Mouse (Mus musculus): Measurements from ENCODE around the gene Bcl2l10. TPM values are rescaled to one million over a fixed set of nuclear protein-coding genes. Genes with fewer than 3 reads are reported as not detected.

Gene Bcl2l10
- total and polyA plus RNA-seq, 2 experiments from 2014 or later, result not detected

GRCm38 (mm10) chr9:75306126-75306898, 41.2 kb upstream of the Bcl2l10 start, which contains the start of gene Gnb5:
TSS of gene Gnb5 (plus strand) at chr9:75306288.
- no peaks in the 10 kb centered on the region for H3K9me3 ChIP-seq (replicated peaks; ENCODE audit: control insufficient read depth, low read length)
- WGBS, result 82% methylated on average over 11 of the region's 11 CpGs
- TF ChIP-seq EP300 (IDR thresholded peaks at IDR 0.05; ENCODE audit: low read depth), result no peak
- TF ChIP-seq CTCF (IDR thresholded peaks at IDR 0.05; ENCODE audit: low read depth), result no peak
- DNase-seq (ENCODE audit: low spot score) (no peak), ATAC-seq (ENCODE audit: insufficient read depth, low read depth) (no peak)
- H3K4me1 ChIP-seq (ENCODE audit: control insufficient read depth, insufficient read depth), result no peaks in the 10 kb centered on the region
- no peaks in the 10 kb centered on the region for H3K27me3 ChIP-seq (ENCODE audit: control insufficient read depth, insufficient read depth, low read length)
- H3K9ac ChIP-seq (replicated peaks; ENCODE audit: low read depth, low read length), result no peak within 1 kb of the TSS
- H3K27ac ChIP-seq (ENCODE audit: low read depth), result no peak within 1 kb of the TSS
- no peak within 1 kb of the TSS for H3K4me2 ChIP-seq (ENCODE audit: low read depth, low read length)
- no peaks in the 10 kb centered on the region for H3K36me3 ChIP-seq (replicated peaks; ENCODE audit: control insufficient read depth, insufficient read depth, low read length)
- H3K4me3 ChIP-seq (ENCODE audit: low read depth, low read length), result no peak within 1 kb of the TSS

- ATAC-seq (ENCODE audit: insufficient read depth, low read depth) (no peak), DNase-seq (ENCODE audit: low spot score) (no peak)
- H3K27me3 ChIP-seq (ENCODE audit: control insufficient read depth, insufficient read depth, low read length), result no peaks in the 10 kb centered on the region
- H3K4me2 ChIP-seq (ENCODE audit: low read depth, low read length), result no peak overlapping the region
- no peaks in the 10 kb centered on the region for H3K9me3 ChIP-seq (replicated peaks; ENCODE audit: control insufficient read depth, low read length)
- H3K9ac ChIP-seq (replicated peaks; ENCODE audit: low read depth, low read length), result no peak overlapping the region
- H3K4me3 ChIP-seq (ENCODE audit: low read depth, low read length), result no peak overlapping the region
- TF ChIP-seq CTCF (IDR thresholded peaks at IDR 0.05; ENCODE audit: low read depth) (no peak), EP300 (IDR thresholded peaks at IDR 0.05; ENCODE audit: low read depth) (no peak)
- WGBS, result 79% methylated on average over 5 of the region's 5 CpGs
- no peaks in the 10 kb centered on the region for H3K4me1 ChIP-seq (ENCODE audit: control insufficient read depth, insufficient read depth)
- no peak overlapping the region for H3K27ac ChIP-seq (ENCODE audit: low read depth)
- no peaks in the 10 kb centered on the region for H3K36me3 ChIP-seq (replicated peaks; ENCODE audit: control insufficient read depth, insufficient read depth, low read length)
These were observed 40.5 kb upstream of the Bcl2l10 start for GRCm38 (mm10) chr9:75307015-75307414.

GRCm38 (mm10) chr9:75308621-75309020, 38.9 kb upstream of the Bcl2l10 start:
- 59% methylated on average over 5 of the region's 5 CpGs for WGBS

DNA sequence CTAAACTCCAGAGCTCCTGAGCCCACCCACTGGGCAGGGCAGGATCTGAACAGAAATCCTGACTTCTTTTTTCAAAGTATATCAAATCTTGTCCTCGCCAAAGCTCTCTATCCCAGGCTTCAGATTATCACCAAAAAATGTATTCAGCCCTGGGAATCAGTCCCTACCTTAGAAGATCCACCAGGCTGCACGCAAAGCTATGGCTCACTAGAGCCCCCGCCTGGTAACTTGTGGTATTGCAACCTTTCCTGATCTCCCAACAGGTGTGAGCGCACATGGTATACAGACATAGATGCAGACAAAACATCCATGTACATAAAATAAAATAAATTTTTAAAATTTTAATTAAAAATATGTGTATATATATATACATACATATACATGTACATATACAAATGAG, 35.5 kb upstream of the Bcl2l10 start:
- WGBS, result 13% methylated on average over 4 of the region's 4 CpGs
- H3K27me3 ChIP-seq (ENCODE audit: control insufficient read depth, insufficient read depth, low read length), result no peaks in the 10 kb centered on the region
- H3K4me2 ChIP-seq (ENCODE audit: low read depth, low read length), result no peak overlapping the region
- no peaks in the 10 kb centered on the region for H3K36me3 ChIP-seq (replicated peaks; ENCODE audit: control insufficient read depth, insufficient read depth, low read length)
- H3K4me1 ChIP-seq (ENCODE audit: control insufficient read depth, insufficient read depth), result no peaks in the 10 kb centered on the region
- H3K9ac ChIP-seq (replicated peaks; ENCODE audit: low read depth, low read length), result no peak overlapping the region
- ATAC-seq (ENCODE audit: insufficient read depth, low read depth) (no peak), DNase-seq (ENCODE audit: low spot score) (peak; percentile 32)
- TF ChIP-seq CTCF (IDR thresholded peaks at IDR 0.05; ENCODE audit: low read depth), result peak; percentile 81
- no peak for TF ChIP-seq EP300 (IDR thresholded peaks at IDR 0.05; ENCODE audit: low read depth)
- no peak overlapping the region for H3K4me3 ChIP-seq (ENCODE audit: low read depth, low read length)
- H3K9me3 ChIP-seq (replicated peaks; ENCODE audit: control insufficient read depth, low read length), result no peaks in the 10 kb centered on the region
- H3K27ac ChIP-seq (ENCODE audit: low read depth), result no peak overlapping the region

More at GRCm38 (mm10) chr9:75308621-75309020, 38.9 kb upstream of the Bcl2l10 start:
- no peaks in the 10 kb centered on the region for H3K27me3 ChIP-seq (ENCODE audit: control insufficient read depth, insufficient read depth, low read length)
- H3K27ac ChIP-seq (ENCODE audit: low read depth), result no peak overlapping the region
- no peaks in the 10 kb centered on the region for H3K9me3 ChIP-seq (replicated peaks; ENCODE audit: control insufficient read depth, low read length)
- no peak for ATAC-seq (ENCODE audit: insufficient read depth, low read depth)
- H3K4me1 ChIP-seq (ENCODE audit: control insufficient read depth, insufficient read depth), result no peaks in the 10 kb centered on the region
- DNase-seq (ENCODE audit: low spot score), result no peak
- TF ChIP-seq CTCF (IDR thresholded peaks at IDR 0.05; ENCODE audit: low read depth) (no peak), EP300 (IDR thresholded peaks at IDR 0.05; ENCODE audit: low read depth) (no peak)
- no peak overlapping the region for H3K4me3 ChIP-seq (ENCODE audit: low read depth, low read length)
- H3K9ac ChIP-seq (replicated peaks; ENCODE audit: low read depth, low read length), result no peak overlapping the region
- no peak overlapping the region for H3K4me2 ChIP-seq (ENCODE audit: low read depth, low read length)
- H3K36me3 ChIP-seq (replicated peaks; ENCODE audit: control insufficient read depth, insufficient read depth, low read length), result no peaks in the 10 kb centered on the region

DNA sequence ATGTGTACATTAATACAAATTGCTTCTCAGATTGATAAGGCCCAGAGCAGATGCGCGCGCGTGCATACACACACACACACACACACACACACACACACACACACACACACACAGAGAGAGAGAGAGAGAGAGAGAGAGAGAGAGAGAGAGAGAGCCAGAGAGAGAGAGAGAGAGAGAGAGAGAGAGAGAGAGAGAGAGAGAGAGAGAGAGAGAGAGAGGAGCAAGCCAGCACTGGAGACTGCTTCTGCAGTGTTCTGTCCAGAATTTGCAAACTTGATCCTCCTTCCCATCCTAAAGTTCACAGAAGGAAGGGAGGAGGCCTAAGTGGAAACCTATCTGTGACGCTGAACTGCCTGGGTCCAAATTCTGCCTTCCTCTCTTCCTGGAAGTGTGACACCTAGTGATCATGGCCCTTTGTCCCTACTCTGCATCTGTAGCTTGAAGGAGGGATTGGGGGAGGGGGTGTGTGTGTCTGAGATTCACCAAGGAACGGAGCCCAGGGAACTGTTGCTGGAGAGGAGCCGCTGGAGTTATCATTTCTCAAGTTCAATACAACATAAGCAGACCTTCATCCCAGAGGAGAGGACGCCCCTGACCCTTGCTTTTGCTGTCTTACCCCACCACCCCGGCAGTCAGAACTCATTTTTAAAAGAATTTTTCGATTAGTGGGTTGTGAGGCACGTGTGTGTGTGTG, 34.3 kb upstream of the Bcl2l10 start:
- peak overlapping the region; percentile 84; the same call in 1 of the 2 replicates for H3K27ac ChIP-seq (ENCODE audit: low read depth)
- H3K36me3 ChIP-seq (replicated peaks; ENCODE audit: control insufficient read depth, insufficient read depth, low read length), result 0 out of 2 replicates have a peak, but pooled peaks cover 5% of the 10 kb centered on the region
- WGBS, result 35% methylated on average over 11 of the region's 11 CpGs
- peak overlapping the region; percentile 73 for H3K4me3 ChIP-seq (ENCODE audit: low read depth, low read length)
- H3K4me2 ChIP-seq (ENCODE audit: low read depth, low read length), result peak overlapping the region; percentile 88
- no peaks in the 10 kb centered on the region for H3K9me3 ChIP-seq (replicated peaks; ENCODE audit: control insufficient read depth, low read length)
- peak overlapping the region; percentile 66; the same call in 1 of the 2 replicates for H3K9ac ChIP-seq (replicated peaks; ENCODE audit: low read depth, low read length)
- no peak for ATAC-seq (ENCODE audit: insufficient read depth, low read depth)
- DNase-seq (ENCODE audit: low spot score), result no peak
- no peaks in the 10 kb centered on the region for H3K4me1 ChIP-seq (ENCODE audit: control insufficient read depth, insufficient read depth)
- H3K27me3 ChIP-seq (ENCODE audit: control insufficient read depth, insufficient read depth, low read length), result no peaks in the 10 kb centered on the region
- no peak for TF ChIP-seq CTCF (IDR thresholded peaks at IDR 0.05; ENCODE audit: low read depth)
- TF ChIP-seq EP300 (IDR thresholded peaks at IDR 0.05; ENCODE audit: low read depth), result no peak
